ENCODE assay signal across 8 mouse cellular contexts in genomic region chr7:112822879-112823278, GRCm38 (mm10).
DNase-seq lines count a peak whose midpoint lies in the region; ATAC-seq lines count a peak whose summit lies in the region.

No protein-coding gene starts in this region.

- H3K36me3 ChIP-seq in heart, embryonic 11.5 days (ENCODE audit: control insufficient read depth, insufficient read depth, low read length), result no peaks in the 10 kb centered on the region
- H3K36me3 ChIP-seq in hindbrain, embryonic 15.5 days, result no peaks in the 10 kb centered on the region
- H3K36me3 ChIP-seq in midbrain, embryonic 10.5 days, result no peaks in the 10 kb centered on the region

- no peaks in the 10 kb centered on the region for H3K27me3 ChIP-seq in heart, embryonic 11.5 days (ENCODE audit: control insufficient read depth, insufficient read depth, low read length)
- no peaks in the 10 kb centered on the region for H3K27me3 ChIP-seq in hindbrain, embryonic 15.5 days
- H3K27me3 ChIP-seq in midbrain, embryonic 10.5 days (ENCODE audit: low read depth, poor library complexity, severe bottlenecking), result peaks cover 13% of the 10 kb centered on the region; the same call in 1 of the 2 replicates

- H3K4me3 ChIP-seq in heart, embryonic 11.5 days (ENCODE audit: low read depth, low read length), result no peak overlapping the region
- no peak overlapping the region for H3K4me3 ChIP-seq in hindbrain, embryonic 15.5 days
- H3K4me3 ChIP-seq in midbrain, embryonic 10.5 days, result peak overlapping the region; percentile 37

- WGBS in heart, embryonic 11.5 days (ENCODE audit: insufficient replicate concordance), result 25% methylated on average over 5 of the region's 5 CpGs
- 8% methylated on average over 5 of the region's 5 CpGs for WGBS in hindbrain, embryonic 15.5 days
- WGBS in midbrain, embryonic 10.5 days, result 15% methylated on average over 5 of the region's 5 CpGs

- no peaks in the 10 kb centered on the region for H3K9me3 ChIP-seq in heart, embryonic 11.5 days (replicated peaks; ENCODE audit: control insufficient read depth, low read length)
- H3K9me3 ChIP-seq in hindbrain, embryonic 15.5 days, result no peaks in the 10 kb centered on the region
- no peaks in the 10 kb centered on the region for H3K9me3 ChIP-seq in midbrain, embryonic 10.5 days (replicated peaks)

- peak overlapping the region; percentile 78 for H3K27ac ChIP-seq in heart, embryonic 11.5 days (ENCODE audit: low read depth, low read length)
- peak overlapping the region; percentile 75 for H3K27ac ChIP-seq in hindbrain, embryonic 15.5 days (replicated peaks)
- peak overlapping the region; percentile 71 for H3K27ac ChIP-seq in midbrain, embryonic 10.5 days (replicated peaks)

- no peak for ATAC-seq in heart, embryonic 11.5 days (replicated peaks; ENCODE audit: insufficient number of reproducible peaks, low FRiP score, low TSS enrichment)
- ATAC-seq in hindbrain, embryonic 15.5 days (ENCODE audit: low FRiP score, low read depth), result no peak
- no peak for ATAC-seq in megakaryocyte progenitor cell, adult 5-6 weeks (replicated peaks; ENCODE audit: poor library complexity)

- intact Hi-C loops in heart, postnatal 14 days (cut with DNase I), result no loop called here

- no peak overlapping the region for H3K9ac ChIP-seq in heart, embryonic 11.5 days (ENCODE audit: low read depth, low read length)
- H3K9ac ChIP-seq in hindbrain, embryonic 15.5 days, result no peak overlapping the region

- H3K4me2 ChIP-seq in heart, embryonic 11.5 days, result peak overlapping the region; percentile 40
- H3K4me2 ChIP-seq in hindbrain, embryonic 15.5 days, result peak overlapping the region; percentile 45

- H3K4me1 ChIP-seq in heart, embryonic 11.5 days (ENCODE audit: control insufficient read depth, insufficient read depth, low read length), result peaks cover 62% of the 10 kb centered on the region
- H3K4me1 ChIP-seq in hindbrain, embryonic 15.5 days (replicated peaks), result peaks cover 45% of the 10 kb centered on the region
- peaks cover 82% of the 10 kb centered on the region for H3K4me1 ChIP-seq in midbrain, embryonic 10.5 days

- no peak for DNase-seq in heart, postnatal 14 days
- DNase-seq in brain, adult 2 months (ENCODE audit: low read depth, low spot score), result peak; percentile 73
- peak; percentile 37 for DNase-seq in midbrain, embryonic 10.5 days (ENCODE audit: low spot score)
- no peak for DNase-seq in spleen, postnatal 10 days (ENCODE audit: low spot score in 2 of 2)
- DNase-seq in cerebellum, postnatal 4 days (ENCODE audit: low spot score in 2 of 2), result no peak

Comparison
In these comparisons a context has a peak if more than half of its experiments do, and no peak if none do; other contexts are left out.
1. DNase-seq: peak in brain, adult 2 months (single experiment) and midbrain, embryonic 10.5 days (single experiment); none in heart, postnatal 14 days (0 of 2), spleen, postnatal 10 days (0 of 2) and cerebellum, postnatal 4 days (0 of 2).
2. Peak in every context shown above with its lines, with median percentiles within 50 percentile points of each other: H3K27ac ChIP-seq.